Mouse (Mus musculus): ENCODE results near the gene Gm49368. TPM values are rescaled to one million over a fixed set of nuclear protein-coding genes. Genes with fewer than 3 reads are reported as not detected.
"Not testable (repeated sequence)": the region's sequence is repeated elsewhere in the genome, so short reads cannot be mapped to it uniquely, and the experiment has no call there.

The Gm49368 gene
- polyA plus RNA-seq, 1 experiment: not detected

DNA sequence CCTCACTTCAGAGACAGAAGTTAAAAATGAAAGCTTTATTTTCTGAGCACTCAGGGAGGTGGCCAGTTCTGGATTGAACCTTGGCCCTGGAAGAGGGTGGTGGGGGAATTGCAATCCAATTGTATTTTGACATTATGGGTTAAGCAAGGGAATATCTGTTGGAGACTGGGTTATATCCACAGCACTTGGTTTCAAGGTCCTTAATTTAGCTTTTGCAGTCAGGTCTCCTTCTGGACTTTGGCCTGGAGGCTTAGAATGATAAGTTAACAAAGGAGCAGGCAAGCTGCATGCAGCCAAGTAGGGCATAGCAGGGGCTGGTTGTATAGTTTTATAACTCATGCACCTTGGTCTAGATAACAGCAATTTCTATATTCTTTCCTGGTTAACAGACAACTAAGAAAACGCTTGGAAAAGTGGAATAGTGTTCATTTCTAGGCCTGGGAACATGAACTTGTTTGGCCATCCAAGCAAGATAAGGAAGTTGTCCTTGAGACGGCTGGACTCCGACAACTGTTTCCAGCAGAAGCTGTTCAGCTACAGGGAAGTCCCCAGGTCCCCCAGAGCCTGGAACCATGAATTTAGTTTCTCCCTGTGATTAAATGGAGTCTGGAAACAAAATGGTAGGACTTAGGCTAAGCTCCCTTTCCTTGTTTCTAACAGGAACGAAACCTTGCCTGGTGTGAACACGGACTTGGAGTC, 30.0 kb upstream of the Gm49368 start:
- no peak for TF ChIP-seq FOSL1 (IDR thresholded peaks at IDR 0.05; ENCODE audit: insufficient read depth, low read length, poor library complexity, severe bottlenecking)
- TF ChIP-seq MAX (IDR thresholded peaks at IDR 0.05): no peak
- TF ChIP-seq MYOD1 (IDR thresholded peaks at IDR 0.05; ENCODE audit: control insufficient read depth, insufficient read length, low read depth): no peak
- TF ChIP-seq MYOG (IDR thresholded peaks at IDR 0.05; ENCODE audit: control insufficient read depth, extremely low read depth, insufficient read length): no peak
- no peak for TF ChIP-seq USF1 (IDR thresholded peaks at IDR 0.05; ENCODE audit: low read depth)
- Histone ChIP-seq H3K79me2 (ENCODE audit: control insufficient read depth, insufficient read depth) (no peaks in the 10 kb centered on the region), H3K79me3 (ENCODE audit: low read depth) (no peaks in the 10 kb centered on the region), H3K36me3 (ENCODE audit: control insufficient read depth, insufficient read depth) (no peaks in the 10 kb centered on the region), H3K4me3 (ENCODE audit: insufficient read depth, poor library complexity, severe bottlenecking) (no peak overlapping the region), H3K27me3 (ENCODE audit: control insufficient read depth, insufficient read depth, insufficient read length) (peaks cover 3% of the 10 kb centered on the region), H3ac (ENCODE audit: control insufficient read depth, insufficient read length, low read depth) (no peak overlapping the region)

DNA sequence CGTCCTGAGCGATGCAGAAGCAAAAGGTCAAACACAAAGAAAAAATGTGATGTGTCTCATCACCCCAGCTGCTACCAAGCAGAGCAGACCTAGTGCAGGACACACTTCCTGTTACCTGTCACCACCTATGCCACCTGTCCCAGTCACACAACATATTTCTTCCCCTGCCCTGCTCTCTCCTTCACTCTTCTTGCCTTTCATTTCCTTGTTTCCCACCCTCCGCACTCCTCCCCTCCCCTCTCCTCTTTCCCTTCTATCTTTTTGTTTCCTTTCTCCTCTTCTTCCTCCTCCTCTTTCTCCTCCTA, 29.5 kb upstream of the Gm49368 start:
- H3K36me3 ChIP-seq (ENCODE audit: control insufficient read depth, insufficient read depth): no peaks in the 10 kb centered on the region
- TF ChIP-seq MYOD1 (IDR thresholded peaks at IDR 0.05; ENCODE audit: control insufficient read depth, insufficient read length, low read depth) (no peak), CTCF (IDR thresholded peaks at IDR 0.05; ENCODE audit: control insufficient read depth, insufficient read depth, insufficient read length) (no peak), MAX (IDR thresholded peaks at IDR 0.05) (no peak), MYOG (IDR thresholded peaks at IDR 0.05; ENCODE audit: control insufficient read depth, extremely low read depth, insufficient read length) (no peak), CEBPB (IDR thresholded peaks at IDR 0.05; ENCODE audit: low read depth) (no peak), FOSL1 (IDR thresholded peaks at IDR 0.05; ENCODE audit: insufficient read depth, low read length, poor library complexity, severe bottlenecking) (no peak), USF1 (IDR thresholded peaks at IDR 0.05; ENCODE audit: low read depth) (no peak)
- peaks cover 3% of the 10 kb centered on the region for H3K27me3 ChIP-seq (ENCODE audit: control insufficient read depth, insufficient read depth, insufficient read length)
- no peaks in the 10 kb centered on the region for H3K79me2 ChIP-seq (ENCODE audit: control insufficient read depth, insufficient read depth)
- no peak overlapping the region for H3K4me3 ChIP-seq (ENCODE audit: insufficient read depth, poor library complexity, severe bottlenecking)
- no peak overlapping the region for H3ac ChIP-seq (ENCODE audit: control insufficient read depth, insufficient read length, low read depth)
- no peaks in the 10 kb centered on the region for H3K79me3 ChIP-seq (ENCODE audit: low read depth)

DNA sequence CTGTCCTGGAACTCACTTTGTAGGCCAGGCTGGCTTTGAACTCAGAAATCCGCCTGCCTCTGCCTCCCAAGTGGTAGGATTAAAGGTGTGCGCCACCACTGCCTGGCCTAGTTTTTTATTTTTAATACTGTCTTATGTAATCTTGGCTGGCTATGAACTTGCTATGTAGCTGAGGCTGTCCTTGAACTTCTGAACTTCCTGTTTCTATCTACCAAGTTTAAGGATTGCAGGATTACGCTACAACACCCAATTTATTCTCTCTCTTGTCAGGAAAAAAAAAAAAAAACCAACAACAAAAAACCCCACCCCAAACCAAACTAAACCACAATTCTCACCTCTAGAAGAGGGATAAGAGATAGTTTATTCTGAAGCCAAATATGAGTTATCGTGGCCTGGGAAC, 28.9 kb upstream of the Gm49368 start:
- Histone ChIP-seq H3K4me3 (ENCODE audit: insufficient read depth, poor library complexity, severe bottlenecking) (no peak overlapping the region), H3ac (ENCODE audit: control insufficient read depth, insufficient read length, low read depth) (no peak overlapping the region), H3K27me3 (ENCODE audit: control insufficient read depth, insufficient read depth, insufficient read length) (peaks cover 3% of the 10 kb centered on the region), H3K79me2 (ENCODE audit: control insufficient read depth, insufficient read depth) (no peaks in the 10 kb centered on the region), H3K79me3 (ENCODE audit: low read depth) (no peaks in the 10 kb centered on the region), H3K36me3 (ENCODE audit: control insufficient read depth, insufficient read depth) (no peaks in the 10 kb centered on the region)
- TF ChIP-seq FOSL1 (IDR thresholded peaks at IDR 0.05; ENCODE audit: insufficient read depth, low read length, poor library complexity, severe bottlenecking): no peak

DNA sequence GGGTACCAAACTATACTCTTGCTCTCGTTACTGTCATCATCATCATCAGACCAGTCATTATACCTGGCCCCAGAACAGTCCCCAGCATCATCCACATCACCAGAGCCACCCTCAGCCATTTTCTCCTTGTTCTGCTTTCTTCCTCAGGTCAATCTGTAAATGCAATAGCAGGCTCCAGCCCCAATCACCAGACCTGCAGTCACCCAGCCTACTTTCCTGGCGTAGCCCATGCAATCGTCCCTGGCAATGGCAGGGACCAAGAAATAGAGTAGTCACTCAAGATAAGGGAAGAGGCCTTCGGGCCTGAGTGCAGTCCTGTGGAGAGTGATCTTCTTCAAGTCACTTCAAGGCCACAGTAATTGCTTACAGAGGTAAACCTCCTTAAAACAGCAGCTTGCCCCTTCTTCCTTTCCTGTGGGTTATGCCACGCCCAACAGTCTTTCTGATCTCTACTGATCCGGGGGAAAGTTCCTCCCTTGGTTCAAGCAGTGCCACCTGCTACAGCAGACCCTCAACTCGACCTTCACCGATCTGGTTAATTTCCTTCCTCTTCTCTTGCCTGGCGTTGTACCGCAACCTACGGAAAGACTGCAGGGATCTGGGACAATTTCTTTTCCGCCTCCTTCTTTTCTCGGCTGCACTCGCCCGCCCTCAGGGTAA, 20.2 kb upstream of the Gm49368 start:
- not testable (repeated sequence) for H3K79me2 ChIP-seq (ENCODE audit: control insufficient read depth, insufficient read depth); H3K79me3 ChIP-seq (ENCODE audit: low read depth); H3K27me3 ChIP-seq (ENCODE audit: control insufficient read depth, insufficient read depth, insufficient read length); H3K4me3 ChIP-seq (ENCODE audit: insufficient read depth, poor library complexity, severe bottlenecking); H3ac ChIP-seq (ENCODE audit: control insufficient read depth, insufficient read length, low read depth); H3K36me3 ChIP-seq (ENCODE audit: control insufficient read depth, insufficient read depth)

DNA sequence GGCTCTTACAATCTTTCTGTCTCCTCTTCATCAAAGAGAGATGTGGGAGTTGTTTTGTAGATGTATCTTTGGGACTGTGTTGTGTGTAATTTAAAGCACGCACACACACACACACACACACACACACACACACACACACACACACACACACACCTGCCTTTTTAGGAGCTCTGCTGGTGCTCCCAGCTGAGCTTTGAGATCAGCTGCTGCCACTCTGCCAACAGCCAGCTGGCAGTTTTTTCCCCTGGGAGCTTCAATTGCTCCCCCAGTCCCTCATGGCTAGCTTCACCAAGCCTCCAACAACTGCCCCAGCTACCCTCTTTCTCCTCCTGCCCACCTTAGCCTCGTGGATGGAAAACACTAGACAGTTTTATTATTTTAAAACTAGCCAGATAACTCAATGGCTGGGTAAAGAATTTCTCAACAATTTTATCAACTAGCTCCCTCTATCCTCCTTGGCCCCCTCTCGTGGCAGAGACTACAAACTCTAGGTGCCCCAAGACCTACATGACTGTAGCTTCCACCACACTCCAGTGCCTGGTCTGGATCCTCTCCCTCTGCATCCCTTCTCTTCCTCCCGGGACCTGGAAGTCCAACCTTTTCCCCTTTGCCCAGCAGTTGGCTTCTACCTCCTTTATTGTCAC, 18.2 kb upstream of the Gm49368 start:
- Histone ChIP-seq H3K4me3 (ENCODE audit: insufficient read depth, poor library complexity, severe bottlenecking) (no peak overlapping the region), H3K36me3 (ENCODE audit: control insufficient read depth, insufficient read depth) (no peaks in the 10 kb centered on the region), H3K79me2 (ENCODE audit: control insufficient read depth, insufficient read depth) (no peaks in the 10 kb centered on the region), H3K79me3 (ENCODE audit: low read depth) (no peaks in the 10 kb centered on the region), H3K27me3 (ENCODE audit: control insufficient read depth, insufficient read depth, insufficient read length) (no peaks in the 10 kb centered on the region), H3ac (ENCODE audit: control insufficient read depth, insufficient read length, low read depth) (no peak overlapping the region)
- no peak for TF ChIP-seq MYOG (IDR thresholded peaks at IDR 0.05; ENCODE audit: control insufficient read depth, extremely low read depth, insufficient read length)
- no peak for TF ChIP-seq USF1 (IDR thresholded peaks at IDR 0.05; ENCODE audit: low read depth)
- TF ChIP-seq FOSL1 (IDR thresholded peaks at IDR 0.05; ENCODE audit: insufficient read depth, low read length, poor library complexity, severe bottlenecking): no peak
- TF ChIP-seq CEBPB (IDR thresholded peaks at IDR 0.05; ENCODE audit: low read depth): no peak
- no peak for TF ChIP-seq MYOD1 (IDR thresholded peaks at IDR 0.05; ENCODE audit: control insufficient read depth, insufficient read length, low read depth)
- no peak for TF ChIP-seq CTCF (IDR thresholded peaks at IDR 0.05; ENCODE audit: control insufficient read depth, insufficient read depth, insufficient read length)
- no peak for TF ChIP-seq MAX (IDR thresholded peaks at IDR 0.05)

DNA sequence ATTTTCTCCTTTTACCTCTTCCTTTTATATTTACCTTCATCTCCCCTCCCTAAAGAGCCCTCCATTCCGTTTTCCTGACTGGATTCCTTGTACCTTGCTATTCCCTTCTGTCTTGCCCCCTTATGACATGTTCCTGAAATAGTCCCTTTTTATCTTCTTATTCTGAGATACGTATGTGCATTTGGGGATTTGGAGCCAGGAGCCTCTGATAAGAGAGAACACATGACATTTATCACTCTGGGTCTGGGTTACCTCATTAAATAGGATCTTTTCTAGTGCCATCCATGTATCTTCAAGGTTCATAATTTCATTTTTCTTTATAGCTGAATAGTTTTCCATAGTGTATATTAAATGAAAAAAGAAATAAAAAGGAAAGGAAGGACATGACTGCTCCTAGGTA, 16.8 kb upstream of the Gm49368 start:
- no peaks in the 10 kb centered on the region for H3K79me3 ChIP-seq (ENCODE audit: low read depth)
- H3K27me3 ChIP-seq (ENCODE audit: control insufficient read depth, insufficient read depth, insufficient read length): no peaks in the 10 kb centered on the region

More for the DNA sequence above, 16.8 kb upstream of the Gm49368 start:
- H3K36me3 ChIP-seq (ENCODE audit: control insufficient read depth, insufficient read depth): no peaks in the 10 kb centered on the region
- TF ChIP-seq MYOG (IDR thresholded peaks at IDR 0.05; ENCODE audit: control insufficient read depth, extremely low read depth, insufficient read length) (no peak), CEBPB (IDR thresholded peaks at IDR 0.05; ENCODE audit: low read depth) (no peak), CTCF (IDR thresholded peaks at IDR 0.05; ENCODE audit: control insufficient read depth, insufficient read depth, insufficient read length) (no peak), MAX (IDR thresholded peaks at IDR 0.05) (no peak), MYOD1 (IDR thresholded peaks at IDR 0.05; ENCODE audit: control insufficient read depth, insufficient read length, low read depth) (no peak), FOSL1 (IDR thresholded peaks at IDR 0.05; ENCODE audit: insufficient read depth, low read length, poor library complexity, severe bottlenecking) (no peak), USF1 (IDR thresholded peaks at IDR 0.05; ENCODE audit: low read depth) (no peak)
- no peak overlapping the region for H3ac ChIP-seq (ENCODE audit: control insufficient read depth, insufficient read length, low read depth)
- no peaks in the 10 kb centered on the region for H3K79me2 ChIP-seq (ENCODE audit: control insufficient read depth, insufficient read depth)
- H3K4me3 ChIP-seq (ENCODE audit: insufficient read depth, poor library complexity, severe bottlenecking): no peak overlapping the region

Measured in C2C12 (cell line).